Mouse (Mus musculus) T-cell, adult 66 days (primary cell): ENCODE data around the gene Hao1. TPM values are rescaled to one million over a fixed set of nuclear protein-coding genes. Genes with fewer than 3 reads are reported as not detected.

Experiments
- total RNA-seq, 2 experiments: library from RNA; stranded (reverse); gene quantifications; 3 replicates in 1 of 2; 4 replicates in 1 of 2; pipeline ENCODE4 v1.2.4; 2023

Hao1 gene
- not detected for total RNA-seq

DNA sequence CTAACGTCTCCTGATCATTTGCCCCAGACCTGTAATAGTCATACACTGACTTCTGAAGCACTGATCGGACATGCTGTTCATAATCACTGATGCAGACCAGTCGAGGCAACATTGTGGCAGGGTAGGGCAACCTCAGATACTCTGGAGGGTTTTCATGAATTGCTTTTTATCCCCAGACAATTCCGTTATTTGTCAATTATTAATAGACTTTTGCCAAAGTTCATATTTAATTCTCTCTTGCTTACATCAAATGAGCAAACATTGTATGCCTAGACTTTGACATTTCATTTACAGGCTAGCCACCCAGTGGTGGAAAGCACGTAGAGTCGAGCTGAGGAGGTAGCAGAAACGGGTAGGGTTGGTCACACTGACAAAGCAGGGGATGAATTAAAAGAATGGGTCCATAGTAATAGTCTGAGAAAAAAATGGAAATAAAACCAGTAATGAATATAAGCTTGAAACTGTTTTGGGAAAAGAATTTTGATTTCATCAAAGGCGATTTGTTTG, at the start of gene Hao1:
Hao1 (minus strand) TSS at position 148 of the 507 bp plus-strand sequence.

Other genes starting within 250 kb of the Hao1 start
- gene Tmx4, start 89.8 kb upstream of the Hao1 start, total RNA-seq, result 10 to 100 TPM; 30.0 to 37.3 TPM
- not detected for gene Plcb1, start 231.7 kb upstream of the Hao1 start, total RNA-seq